In genomic region chr17:69498913-69499312, GRCm38 (mm10) we compare ENCODE assay signal across 19 mouse cellular contexts. TPM values are rescaled to one million over a fixed set of nuclear protein-coding genes. Genes with fewer than 3 reads are reported as not detected.
"Had no signal": no experiment of that assay in that cellular context is flagged by ENCODE, and none has a peak within 500 bp of the region (broad histone marks: within the 10 kb centered on the region; RNA-seq: fewer than 3 reads in every experiment).

No protein-coding gene starts in this region.

- DNase-seq: kidney, adult 11 months; kidney, adult 9 months; kidney, postnatal 36 days; lung, embryonic 14.5 days; lung, postnatal 10 days; thymus, postnatal 36 days had no signal

- H3K4me1 ChIP-seq: limb, embryonic 15.5 days; liver, embryonic 12.5 days; megakaryocyte, embryonic 14.5 days; neural tube, embryonic 12.5 days had no signal

- H3K9me3 ChIP-seq: limb, embryonic 15.5 days; liver, embryonic 12.5 days; neural tube, embryonic 12.5 days had no signal

- H3K9ac ChIP-seq: limb, embryonic 15.5 days; liver, embryonic 12.5 days; lung, embryonic 14.5 days; neural tube, embryonic 12.5 days had no signal

- H3K27me3 ChIP-seq: limb, embryonic 15.5 days; liver, embryonic 12.5 days; megakaryocyte, embryonic 14.5 days; neural tube, embryonic 12.5 days had no signal

- H3K27ac ChIP-seq: kidney, postnatal 0 days; left cerebral cortex, adult 2 months; limb, embryonic 15.5 days; liver, embryonic 12.5 days; macrophage; neural tube, embryonic 12.5 days; stomach, postnatal 0 days had no signal

- H3K4me2 ChIP-seq: limb, embryonic 15.5 days; liver, embryonic 12.5 days; lung, embryonic 14.5 days; neural tube, embryonic 12.5 days had no signal

- H3K4me3 ChIP-seq: left cerebral cortex, adult 2 months; limb, embryonic 15.5 days; liver, embryonic 12.5 days; megakaryocyte, embryonic 14.5 days; neural tube, embryonic 12.5 days had no signal

- ATAC-seq: liver, embryonic 12.5 days had no signal

- H3K36me3 ChIP-seq: limb, embryonic 15.5 days; liver, embryonic 12.5 days; neural tube, embryonic 12.5 days had no signal

RNA-seq across cellular contexts. Expression of gene Akain1, which starts 59.8 kb away (rescaled TPM):
- total RNA-seq: monocyte, adult 5-6 weeks had no signal
- polyA plus RNA-seq: intestine, embryonic 14.5 days; kidney, postnatal 0 days; limb, embryonic 11.5 days; limb, embryonic 15.5 days; liver, embryonic 12.5 days; liver, embryonic 16.5 days; lung, embryonic 14.5 days; macrophage; thymus, postnatal 0 days had no signal
